8 mouse cellular contexts compared by ENCODE assay signal in the genomic region with DNA sequence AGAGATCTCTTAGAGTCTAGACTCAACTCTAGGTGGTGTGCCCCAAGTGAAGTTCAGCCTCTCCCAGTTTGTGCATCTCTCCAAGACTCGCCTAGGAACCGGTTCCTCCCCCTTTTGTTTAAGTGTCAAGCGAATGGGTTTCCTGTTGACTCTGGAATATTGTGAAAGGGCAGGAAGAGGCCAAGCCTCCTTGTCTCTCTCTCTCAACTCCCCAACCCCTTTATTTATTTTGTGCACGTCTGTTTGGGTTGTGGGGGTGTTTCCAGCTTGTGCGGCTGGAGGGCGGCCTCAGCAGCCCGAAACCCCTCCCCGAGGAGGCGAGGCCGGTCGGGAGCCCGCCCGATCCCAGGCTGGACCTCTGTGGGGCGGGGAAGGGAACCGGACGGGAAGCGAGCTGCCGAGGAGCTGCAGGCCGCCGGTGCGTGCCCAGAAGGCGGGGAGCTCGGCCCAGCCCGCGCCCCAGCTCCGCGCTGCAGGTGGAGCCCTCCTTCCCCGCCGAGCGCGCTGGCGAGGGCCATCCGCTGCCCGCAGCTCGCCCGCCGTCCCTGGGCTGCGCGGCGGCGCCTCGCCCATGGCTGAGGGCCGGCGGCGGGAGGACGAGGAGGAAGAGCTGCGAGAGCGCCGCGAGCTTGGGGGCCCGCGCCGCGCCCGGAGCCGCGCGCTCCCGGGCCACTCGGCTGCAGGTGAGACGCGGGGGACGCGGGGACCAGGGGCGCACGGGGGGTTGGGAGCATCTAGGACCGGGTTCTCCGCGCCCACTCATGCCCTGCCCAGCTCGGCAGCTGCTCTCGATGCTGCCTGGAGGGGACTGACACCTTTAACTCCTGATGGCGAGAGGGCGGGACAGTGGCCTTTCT. TPM values are rescaled to one million over a fixed set of nuclear protein-coding genes. Genes with fewer than 3 reads are reported as not detected.
DNase-seq lines count a peak whose midpoint lies in the region; ATAC-seq and TF ChIP-seq lines count a peak whose summit lies in the region.

A gene (plus strand): TSS at position 368 of the 857 bp plus-strand sequence.

- ATAC-seq in Patski: peak; percentile 89
- ATAC-seq in frontal cortex, adult (ENCODE audit: low TSS enrichment): peak; percentile 95

- H3K4me1 ChIP-seq in olfactory bulb, adult 2 months (ENCODE audit: control insufficient read depth, insufficient read depth, low read length): peaks cover 8% of the 10 kb centered on the region

- peak; percentile 46 for DNase-seq in Patski (ENCODE audit: low read depth, low spot score)
- DNase-seq in cerebellum, adult 9-10 months: peak; percentile 65
- DNase-seq in heart, postnatal 25 days (ENCODE audit: low spot score): peak; percentile 74
- DNase-seq in layer of hippocampus, adult 2 months (ENCODE audit: low spot score in 2 of 2): peak; percentile 53 to 64
- peak; percentile 93 to 95 for DNase-seq in lung, adult 18-20 months
- peak; percentile 76 for DNase-seq in urinary bladder, postnatal 25 days (ENCODE audit: low spot score)

- peak within 1 kb of the TSS; percentile 75 for H3K4me3 ChIP-seq in layer of hippocampus, adult 2 months
- H3K4me3 ChIP-seq in olfactory bulb, adult 2 months (ENCODE audit: insufficient read depth, low read depth, low read length): peak within 1 kb of the TSS; percentile 62

- 1% methylated on average over 70 of the region's 73 CpGs for WGBS in olfactory bulb, adult 2 months

- no peak for TF ChIP-seq CTCF in Patski (IDR thresholded peaks at IDR 0.05)
- no peak for TF ChIP-seq CTCF in layer of hippocampus, adult 2 months (conservative IDR thresholded peaks at IDR 0.05)
- TF ChIP-seq CTCF in olfactory bulb, adult 2 months (IDR thresholded peaks at IDR 0.05; ENCODE audit: insufficient read depth, low read depth, low read length): no peak

- POLR2A ChIA-PET in Patski (lab: Charles Lee): interaction anchor here (0.6 to 1.2 kb wide), 2 partner anchors 46 to 59 kb away, joined by 3 read pairs; no protein-coding TSS in a partner anchor

- CTCF ChIA-PET in Patski (lab: Charles Lee): interaction anchor here (0.9 to 2.0 kb wide), 3 partner anchors 8 to 53 kb away, joined by 3 to 5 read pairs (median 4); no protein-coding TSS in a partner anchor

- no peaks in the 10 kb centered on the region for H3K27me3 ChIP-seq in Patski

- intact Hi-C loops in heart, postnatal 25 days (cut with DNase I): loop anchor here (5.0 kb wide), 1 partner anchor 44 kb away; no protein-coding TSS in a partner anchor

- TF ChIP-seq POLR2A in olfactory bulb, adult 2 months (IDR thresholded peaks at IDR 0.05; ENCODE audit: insufficient read depth, low read depth, low read length): no peak

- in situ Hi-C loops in Patski (cut with MboI; ENCODE audit: low pct_unique_long_range_greater_than_20kb): no loop called here

- peak within 1 kb of the TSS; percentile 83 for H3K27ac ChIP-seq in layer of hippocampus, adult 2 months
- H3K27ac ChIP-seq in olfactory bulb, adult 2 months (ENCODE audit: insufficient read depth, low read depth, low read length): no peak within 1 kb of the TSS

RNA-seq across cellular contexts. Expression of the gene that starts here (rescaled TPM):
- 145 TPM for polyA plus RNA-seq in Patski (2021)
- 10 to 100 TPM; 25.4 to 29.6 TPM for total RNA-seq in heart, postnatal 25 days (2021)
- 10 to 100 TPM; 19.1 to 27.2 TPM for total RNA-seq in layer of hippocampus, adult 2 months (2021)
- polyA plus RNA-seq in olfactory bulb, adult 2 months (2012; ENCODE audit: insufficient read depth, insufficient read length, low replicate concordance, missing spikeins): not detected in 2 replicates
